Mouse (Mus musculus) heart, adult 2 months (tissue): ENCODE data around the gene Nr6a1.

ENCODE experiments used
- CTCF ChIP-seq: fragments of 200-600 bp; IDR thresholded peaks from 2 replicates; pipeline ENCODE4 v1.8.1; 2022; ENCODE audit warnings: antibody characterized with exemption, mild to moderate bottlenecking, moderate library complexity
- POLR2A ChIP-seq: fragments of 200-500 bp; IDR thresholded peaks from 2 replicates; pipeline ENCODE4 v1.6.1; 2011; ENCODE audit warnings: mild to moderate bottlenecking, low read depth, low read length, control low read depth; ENCODE audit not compliant: insufficient read depth

DNA sequence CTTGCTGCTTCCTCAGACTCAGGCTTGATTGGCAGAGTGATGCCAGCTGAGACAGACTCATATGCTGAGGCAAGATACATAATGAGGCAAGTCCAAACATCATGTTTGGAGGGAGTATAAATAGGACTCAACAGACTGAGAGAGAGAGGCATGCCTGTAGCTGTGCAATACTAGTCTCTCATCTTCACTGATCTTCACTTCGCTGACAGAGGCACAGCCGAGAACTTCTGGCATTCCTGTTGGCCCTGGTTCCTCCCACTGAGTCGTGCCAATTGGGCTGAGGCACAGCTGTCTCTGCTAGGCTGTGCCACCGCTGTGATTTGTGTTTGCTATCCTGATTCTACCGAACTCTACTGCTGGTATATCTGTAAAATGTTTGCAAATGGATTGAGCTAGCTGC lies 21.4 kb downstream of the Nr6a1 start:
- TF ChIP-seq POLR2A (no peak), CTCF (no peak)
